9 mouse cellular contexts compared by ENCODE assay signal in genomic region chr7:3331171-3331570, GRCm38 (mm10). TPM values are rescaled to one million over a fixed set of nuclear protein-coding genes. Genes with fewer than 3 reads are reported as not detected.
A peak's percentile ranks its signal among the peaks of the same experiment; 100 is the strongest.
DNase-seq lines count a peak whose midpoint lies in the region; ATAC-seq and TF ChIP-seq lines count a peak whose summit lies in the region.
"Had no signal": no experiment of that assay in that cellular context is flagged by ENCODE, and none has a peak within 500 bp of the region (broad histone marks: within the 10 kb centered on the region; RNA-seq: fewer than 3 reads in every experiment).

No protein-coding gene starts in this region.

- H3K27ac ChIP-seq in liver, adult 2 months (replicated peaks; ENCODE audit: insufficient read depth, low read depth, low read length), result peak overlapping the region; percentile 71
- H3K27ac ChIP-seq in forebrain, embryonic 14.5 days (ENCODE audit: low read depth, low read length), result no peak overlapping the region
- H3K27ac ChIP-seq in limb, embryonic 11.5 days (replicated peaks; ENCODE audit: low read depth, low read length), result no peak overlapping the region
- peak overlapping the region; percentile 80; the same call in 1 of the 2 replicates for H3K27ac ChIP-seq in stomach, embryonic 15.5 days
- H3K27ac ChIP-seq: liver, embryonic 15.5 days had no signal

- no peaks in the 10 kb centered on the region for H3K9me3 ChIP-seq in forebrain, embryonic 14.5 days (replicated peaks; ENCODE audit: control insufficient read depth, low read length)
- no peaks in the 10 kb centered on the region for H3K9me3 ChIP-seq in limb, embryonic 11.5 days (ENCODE audit: control insufficient read depth, low read length)
- H3K9me3 ChIP-seq in stomach, embryonic 15.5 days, result no peaks in the 10 kb centered on the region
- H3K9me3 ChIP-seq: liver, embryonic 15.5 days had no signal

- peak overlapping the region; percentile 51 for H3K4me3 ChIP-seq in liver, adult 2 months (ENCODE audit: insufficient read depth, low read depth, low read length)
- H3K4me3 ChIP-seq in forebrain, embryonic 14.5 days (ENCODE audit: low read depth, low read length), result peak overlapping the region; percentile 75
- H3K4me3 ChIP-seq in limb, embryonic 11.5 days (ENCODE audit: low read depth, low read length), result peak overlapping the region; percentile 61
- peak overlapping the region; percentile 56 for H3K4me3 ChIP-seq in stomach, embryonic 15.5 days (replicated peaks)
- H3K4me3 ChIP-seq: liver, embryonic 15.5 days had no signal

- no peaks in the 10 kb centered on the region for H3K36me3 ChIP-seq in liver, adult 2 months (ENCODE audit: control insufficient read depth, insufficient read depth, low read length)
- no peaks in the 10 kb centered on the region for H3K36me3 ChIP-seq in forebrain, embryonic 14.5 days (ENCODE audit: control insufficient read depth, insufficient read depth, low read length)
- H3K36me3 ChIP-seq in limb, embryonic 11.5 days (ENCODE audit: control insufficient read depth, insufficient read depth, low read length), result no peaks in the 10 kb centered on the region
- no peaks in the 10 kb centered on the region for H3K36me3 ChIP-seq in stomach, embryonic 15.5 days
- H3K36me3 ChIP-seq: liver, embryonic 15.5 days had no signal

- 17% methylated on average over 6 of the region's 6 CpGs for WGBS in liver, adult 2 months
- 54% methylated on average over 6 of the region's 6 CpGs for WGBS in forebrain, embryonic 14.5 days
- 51% methylated on average over 6 of the region's 6 CpGs for WGBS in limb, embryonic 11.5 days
- 44% methylated on average over 6 of the region's 6 CpGs for WGBS in stomach, embryonic 15.5 days

- no peak for TF ChIP-seq POLR2A in liver, adult 2 months (IDR thresholded peaks at IDR 0.05; ENCODE audit: extremely low read depth, insufficient read depth, low read length)

- peak; percentile 1; the same call in 1 of the 2 replicates for ATAC-seq in forebrain, embryonic 14.5 days
- no peak for ATAC-seq in limb, embryonic 11.5 days (ENCODE audit: insufficient number of reproducible peaks, low FRiP score, low TSS enrichment, low read depth)
- no peak for ATAC-seq in stomach, embryonic 15.5 days (ENCODE audit: insufficient read depth, low FRiP score, low read depth)

- H3K4me2 ChIP-seq in forebrain, embryonic 14.5 days (ENCODE audit: low read length), result peak overlapping the region; percentile 60
- peak overlapping the region; percentile 64 for H3K4me2 ChIP-seq in limb, embryonic 11.5 days (ENCODE audit: low read depth, severe bottlenecking)
- H3K4me2 ChIP-seq in stomach, embryonic 15.5 days, result peak overlapping the region; percentile 55

- no peak for TF ChIP-seq CTCF in liver, adult 2 months (IDR thresholded peaks at IDR 0.05; ENCODE audit: low read depth, low read length)

- H3K9ac ChIP-seq in liver, adult 2 months (ENCODE audit: low read depth, low read length), result peak overlapping the region; percentile 48; the same call in 1 of the 2 replicates
- H3K9ac ChIP-seq in forebrain, embryonic 14.5 days (ENCODE audit: low read length), result 0 out of 2 replicates have a peak overlapping the region, but pooled peaks have one; percentile 21
- H3K9ac ChIP-seq in limb, embryonic 11.5 days (ENCODE audit: low read length), result no peak overlapping the region
- no peak overlapping the region for H3K9ac ChIP-seq in stomach, embryonic 15.5 days
- H3K9ac ChIP-seq: liver, embryonic 15.5 days had no signal

- peaks cover 5% of the 10 kb centered on the region; the same call in 1 of the 2 replicates for H3K4me1 ChIP-seq in liver, adult 2 months (ENCODE audit: control insufficient read depth, insufficient read depth, low read length)
- H3K4me1 ChIP-seq in forebrain, embryonic 14.5 days (ENCODE audit: control insufficient read depth, insufficient read depth, low read length), result peaks cover 10% of the 10 kb centered on the region
- H3K4me1 ChIP-seq in limb, embryonic 11.5 days (ENCODE audit: control insufficient read depth, insufficient read depth, low read length), result peaks cover 7% of the 10 kb centered on the region
- peaks cover 6% of the 10 kb centered on the region; the same call in 1 of the 2 replicates for H3K4me1 ChIP-seq in stomach, embryonic 15.5 days
- H3K4me1 ChIP-seq: liver, embryonic 15.5 days had no signal

- no peaks in the 10 kb centered on the region for H3K79me2 ChIP-seq in liver, adult 2 months (ENCODE audit: control insufficient read depth, insufficient read depth, low read length)

- no peaks in the 10 kb centered on the region; the same call in 1 of the 2 replicates for H3K27me3 ChIP-seq in liver, adult 2 months (ENCODE audit: control insufficient read depth, insufficient read depth, low read length)
- no peaks in the 10 kb centered on the region for H3K27me3 ChIP-seq in forebrain, embryonic 14.5 days (replicated peaks; ENCODE audit: control insufficient read depth, insufficient read depth, low read length)
- no peaks in the 10 kb centered on the region for H3K27me3 ChIP-seq in limb, embryonic 11.5 days (ENCODE audit: control insufficient read depth, insufficient read depth, low read length)
- H3K27me3 ChIP-seq in stomach, embryonic 15.5 days (replicated peaks), result 0 out of 2 replicates have a peak, but pooled peaks cover 4% of the 10 kb centered on the region

- peak; percentile 78 for DNase-seq in liver, adult 2 months (ENCODE audit: extremely low read depth, low read depth, low spot score)
- DNase-seq in liver, result no peak
- no peak for DNase-seq in forebrain, embryonic 14.5 days (ENCODE audit: low spot score)
- DNase-seq in limb, embryonic 11.5 days (ENCODE audit: low spot score), result no peak
- no peak for DNase-seq in embryo, embryonic 9.5 days (ENCODE audit: extremely low spot score)
- no peak for DNase-seq in right cerebral cortex, postnatal 10 days (ENCODE audit: low spot score in 2 of 2)

RNA-seq across cellular contexts. Expression of gene Cacng7, which starts 1.6 kb away (rescaled TPM):
- total RNA-seq in liver, adult 2 months (2014; rRNA removed), result 0.13 and 0.37 TPM in 2 replicates
- 0.29 and 0.86 TPM in 2 replicates for polyA plus RNA-seq in liver, adult 2 months (2012; rRNA removed)
- polyA plus RNA-seq in forebrain, embryonic 14.5 days (2014; fragmentation: Nextera tagmentation; extraction: Ambion mirVana), result 3.3 and 3.8 TPM in 2 replicates
- 2.0 and 2.6 TPM in 2 replicates for polyA plus RNA-seq in limb, embryonic 11.5 days (2014; fragmentation: Nextera tagmentation; extraction: Ambion mirVana)
- polyA plus RNA-seq in stomach, embryonic 15.5 days (2015; fragmentation: Nextera tagmentation; extraction: Ambion mirVana), result 2.5 and 2.6 TPM in 2 replicates

RNA-seq across cellular contexts. Expression of gene Prkcg, which starts 42.2 kb away (rescaled TPM):
- total RNA-seq in liver, adult 2 months (2014; rRNA removed), result under 0.01 and 0.54 TPM in 2 replicates
- polyA plus RNA-seq in liver, adult 2 months (2012; rRNA removed), result 0.19 and 0.26 TPM in 2 replicates
- polyA plus RNA-seq in forebrain, embryonic 14.5 days (2014; fragmentation: Nextera tagmentation; extraction: Ambion mirVana), result 0.43 and 1.2 TPM in 2 replicates
- polyA plus RNA-seq in limb, embryonic 11.5 days (2014; fragmentation: Nextera tagmentation; extraction: Ambion mirVana), result 0.07 and 0.12 TPM in 2 replicates
- polyA plus RNA-seq in stomach, embryonic 15.5 days (2015; fragmentation: Nextera tagmentation; extraction: Ambion mirVana), result 0.40 and 0.49 TPM in 2 replicates
- polyA plus RNA-seq: liver, embryonic 15.5 days had no signal

RNA-seq across cellular contexts. Expression of gene Myadm, which starts 42.3 kb away (rescaled TPM):
- total RNA-seq in liver, adult 2 months (2014; rRNA removed), result 6.6 and 9.6 TPM in 2 replicates
- polyA plus RNA-seq in liver, adult 2 months (2012; rRNA removed), result 54.8 and 63.0 TPM in 2 replicates
- 19.8 and 23.6 TPM in 2 replicates for polyA plus RNA-seq in forebrain, embryonic 14.5 days (2014; fragmentation: Nextera tagmentation; extraction: Ambion mirVana)
- 37.7 and 40.2 TPM in 2 replicates for polyA plus RNA-seq in limb, embryonic 11.5 days (2014; fragmentation: Nextera tagmentation; extraction: Ambion mirVana)
- polyA plus RNA-seq in stomach, embryonic 15.5 days (2015; fragmentation: Nextera tagmentation; extraction: Ambion mirVana), result 140 and 141 TPM in 2 replicates

RNA-seq across cellular contexts. Expression of gene Cacng8, which starts 59.3 kb away (rescaled TPM):
- not detected in 2 replicates for total RNA-seq in liver, adult 2 months (2014; rRNA removed)
- not detected in 2 replicates for polyA plus RNA-seq in liver, adult 2 months (2012; rRNA removed)
- polyA plus RNA-seq in forebrain, embryonic 14.5 days (2014; fragmentation: Nextera tagmentation; extraction: Ambion mirVana), result 8.6 and 11.1 TPM in 2 replicates
- 6.8 and 7.0 TPM in 2 replicates for polyA plus RNA-seq in limb, embryonic 11.5 days (2014; fragmentation: Nextera tagmentation; extraction: Ambion mirVana)
- polyA plus RNA-seq in stomach, embryonic 15.5 days (2015; fragmentation: Nextera tagmentation; extraction: Ambion mirVana), result 1.5 and 1.9 TPM in 2 replicates
- total RNA-seq: heart, adult 8-10 months had no signal
- polyA plus RNA-seq: liver, embryonic 15.5 days had no signal

Comparison
In these comparisons a context has a peak if more than half of its experiments do, and no peak if none do; other contexts are left out.
1. H3K27ac ChIP-seq: peak in liver, adult 2 months (single experiment) and stomach, embryonic 15.5 days (single experiment); none in forebrain, embryonic 14.5 days (single experiment) and limb, embryonic 11.5 days (single experiment).
2. H3K9ac ChIP-seq: peak in liver, adult 2 months (single experiment) and forebrain, embryonic 14.5 days (single experiment); none in limb, embryonic 11.5 days (single experiment) and stomach, embryonic 15.5 days (single experiment).
3. Peak in every context shown above with its lines, with median percentiles within 50 percentile points of each other: H3K4me3 ChIP-seq and H3K4me2 ChIP-seq.